Mouse (Mus musculus) spleen, adult 2 months (tissue): Measurements from ENCODE around the gene Gga2. TPM values are rescaled to one million over a fixed set of nuclear protein-coding genes. Genes with fewer than 3 reads are reported as not detected.

Source experiments
- DNase-seq, 2 experiments: peaks; one replicate each; pipeline versions ENCODE4 v3.0.0 to v3.0.0-alpha.2; 2012 to 2021; ENCODE audit warnings: low spot score in 2 of 2, low read depth in 1 of 2
- H3K27ac ChIP-seq: fragments of 200-500 bp; 2 replicates; pipeline ENCODE4 v1.5.1; 2012; ENCODE audit warnings: low read length, inconsistent platforms; ENCODE audit not compliant: insufficient read depth
- H3K27me3 ChIP-seq: fragments of 200-500 bp; 2 replicates; pipeline ENCODE4 v1.6.1; 2012; ENCODE audit warnings: mild to moderate bottlenecking, moderate library complexity, low read length, inconsistent platforms; ENCODE audit not compliant: control insufficient read depth, insufficient read depth
- H3K36me3 ChIP-seq: fragments of 200-500 bp; 2 replicates; pipeline ENCODE4 v1.6.1; 2012; ENCODE audit warnings: mild to moderate bottlenecking, low read length, inconsistent platforms; ENCODE audit not compliant: control insufficient read depth, insufficient read depth
- H3K4me1 ChIP-seq: fragments of 200-500 bp; 2 replicates; pipeline ENCODE4 v1.6.1; 2011; ENCODE audit warnings: inconsistent platforms; ENCODE audit not compliant: control insufficient read depth, insufficient read depth, insufficient read length
- H3K4me3 ChIP-seq: fragments of 200-500 bp; 2 replicates; pipeline ENCODE4 v1.5.1; 2011; ENCODE audit warnings: mild to moderate bottlenecking, inconsistent platforms; ENCODE audit not compliant: insufficient read depth, insufficient read length; ENCODE audit errors: extremely low read depth
- CTCF ChIP-seq: fragments of 200-500 bp; IDR thresholded peaks from 2 replicates; pipeline ENCODE4 v1.5.1; 2011; ENCODE audit warnings: mild to moderate bottlenecking, inconsistent platforms; ENCODE audit not compliant: insufficient read depth, insufficient read length, insufficient replicate concordance; ENCODE audit errors: extremely low read depth
- POLR2A ChIP-seq: fragments of 200-500 bp; IDR thresholded peaks from 2 replicates; pipeline ENCODE4 v1.6.1; 2011; ENCODE audit warnings: low read depth, low read length, inconsistent platforms
- whole genome bisulfite sequencing: fragments of 180-500 bp; shearing (Covaris S2); methylation state at CpG from one replicate; pipeline ENCODE4 v1.1.7; 2018; 5-methylcytosine and 5-hydroxymethylcytosine counted together
- polyA plus RNA-seq: library from polyadenylated mRNA; depleted of rRNA; stranded (reverse); fragments of >200 nt; gene quantifications from 2 replicates; pipeline ENCODE4 v1.2.3, GENCODE M21; 2012

Gene Gga2
- polyA plus RNA-seq, 1 experiment = 88.1 TPM

DNA sequence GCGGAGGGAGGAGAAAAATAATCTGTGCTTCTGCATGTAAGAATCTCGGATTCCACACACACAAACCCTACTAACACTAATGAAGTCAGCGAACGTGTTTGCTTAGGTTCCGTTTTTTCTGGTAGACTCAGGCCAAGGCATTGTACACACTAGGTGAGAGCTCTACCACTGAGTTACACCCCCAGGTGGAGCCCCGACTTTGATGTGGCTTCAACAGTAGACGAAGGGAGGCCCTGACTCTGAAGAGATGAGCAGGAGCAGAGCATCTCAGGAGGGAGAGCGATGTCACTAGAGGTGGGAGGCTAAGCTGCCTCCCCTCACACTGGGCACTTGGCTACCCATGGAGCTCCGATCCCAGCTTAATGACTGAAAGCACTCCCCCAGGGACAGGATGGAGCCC is 52.2 kb downstream of the Gga2 start:
- H3K27me3 ChIP-seq = no peaks in the 10 kb centered on the region
- H3K4me3 ChIP-seq = no peak overlapping the region
- 85% methylated on average over 9 of the region's 9 CpGs for WGBS
- H3K27ac ChIP-seq = no peak overlapping the region
- TF ChIP-seq CTCF (no peak), POLR2A (no peak)
- peaks cover 4% of the 10 kb centered on the region; the same call in 1 of the 2 replicates for H3K4me1 ChIP-seq
- DNase-seq = no peak
- peaks cover 7% of the 10 kb centered on the region for H3K36me3 ChIP-seq

DNA sequence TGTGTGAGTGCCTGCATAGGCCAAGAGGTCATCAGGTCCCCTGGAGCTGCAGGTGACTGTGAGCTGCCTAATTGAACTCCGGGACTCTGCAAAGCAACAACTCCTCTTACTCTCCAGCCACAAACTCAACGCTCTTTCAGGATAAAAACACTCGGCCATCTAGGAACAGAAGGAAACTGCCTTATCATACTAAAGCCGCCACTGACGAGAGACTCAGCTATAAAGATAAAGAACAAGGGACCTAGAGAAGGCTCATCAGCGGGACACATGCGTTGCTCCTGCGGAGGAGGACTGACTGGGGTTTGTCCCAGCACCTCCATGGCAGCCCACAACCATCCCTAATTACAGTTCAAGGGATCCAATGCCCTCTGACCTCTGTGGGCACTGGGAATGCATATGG is 52.8 kb downstream of the Gga2 start:
- no peak for TF ChIP-seq CTCF
- TF ChIP-seq POLR2A = no peak
- no peak overlapping the region for H3K27ac ChIP-seq
- H3K27me3 ChIP-seq = no peaks in the 10 kb centered on the region
- peaks cover 4% of the 10 kb centered on the region; the same call in 1 of the 2 replicates for H3K4me1 ChIP-seq
- 83% methylated on average over 8 of the region's 8 CpGs for WGBS
- H3K36me3 ChIP-seq = peaks cover 7% of the 10 kb centered on the region
- no peak for DNase-seq
- H3K4me3 ChIP-seq = no peak overlapping the region

DNA sequence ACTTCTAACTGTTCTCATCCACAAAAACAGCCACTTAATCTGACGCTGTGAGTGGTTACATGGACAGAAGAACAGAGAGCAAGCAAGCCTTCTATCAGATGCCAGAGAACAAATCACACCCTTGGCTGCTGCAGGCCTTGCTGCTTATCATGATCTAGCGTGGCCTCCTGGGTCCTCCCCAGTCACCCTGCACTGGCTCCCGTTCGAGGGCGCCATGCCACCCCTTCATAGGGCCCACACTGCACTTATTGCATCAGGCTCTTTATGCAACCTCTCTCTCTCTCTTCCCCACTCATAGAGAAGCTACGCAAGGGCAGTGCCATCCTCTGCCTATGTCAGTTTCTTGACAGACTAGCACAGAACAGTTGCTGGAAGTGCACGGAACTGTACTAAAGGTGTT is 54.9 kb downstream of the Gga2 start:
- TF ChIP-seq CTCF (no peak), POLR2A (no peak)
- Histone ChIP-seq H3K4me3 (no peak overlapping the region), H3K36me3 (peaks cover 15% of the 10 kb centered on the region)

DNA sequence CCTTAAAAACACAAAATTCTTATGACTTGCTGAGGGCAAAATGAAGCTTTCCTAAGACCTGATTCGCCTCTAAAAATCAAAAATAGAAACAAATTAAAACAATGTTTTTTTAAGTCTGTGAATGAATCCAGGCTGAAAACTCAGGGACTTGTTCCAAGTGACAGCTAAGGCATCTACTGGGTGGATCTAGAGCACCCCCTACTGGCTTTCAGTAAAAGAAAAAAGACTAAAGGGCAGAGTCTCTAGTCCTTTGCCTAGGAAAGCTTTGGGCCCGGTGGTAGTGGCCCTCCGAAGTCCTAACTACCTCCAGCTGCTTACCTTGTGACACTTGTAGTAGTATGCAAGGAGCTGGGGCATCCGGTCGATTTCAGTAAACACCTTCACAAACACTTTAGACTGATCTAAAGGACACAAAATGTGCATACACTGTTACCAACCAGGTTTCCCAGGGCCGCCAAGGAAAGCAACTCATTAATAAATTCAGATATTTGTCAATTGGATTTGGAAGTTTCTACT is 57.1 kb downstream of the Gga2 start:
- DNase-seq = no peak
- H3K27me3 ChIP-seq = no peaks in the 10 kb centered on the region
- no peak for TF ChIP-seq CTCF
- TF ChIP-seq POLR2A = no peak
- H3K36me3 ChIP-seq = peaks cover 17% of the 10 kb centered on the region
- WGBS = 79% methylated on average over 6 of the region's 6 CpGs
- no peaks in the 10 kb centered on the region for H3K4me1 ChIP-seq
- H3K4me3 ChIP-seq = no peak overlapping the region
- no peak overlapping the region for H3K27ac ChIP-seq

More for the DNA sequence above, 54.9 kb downstream of the Gga2 start:
- WGBS = 86% methylated on average over 7 of the region's 7 CpGs
- no peak overlapping the region for H3K27ac ChIP-seq
- H3K27me3 ChIP-seq = no peaks in the 10 kb centered on the region
- DNase-seq = no peak
- H3K4me1 ChIP-seq = no peaks in the 10 kb centered on the region

DNA sequence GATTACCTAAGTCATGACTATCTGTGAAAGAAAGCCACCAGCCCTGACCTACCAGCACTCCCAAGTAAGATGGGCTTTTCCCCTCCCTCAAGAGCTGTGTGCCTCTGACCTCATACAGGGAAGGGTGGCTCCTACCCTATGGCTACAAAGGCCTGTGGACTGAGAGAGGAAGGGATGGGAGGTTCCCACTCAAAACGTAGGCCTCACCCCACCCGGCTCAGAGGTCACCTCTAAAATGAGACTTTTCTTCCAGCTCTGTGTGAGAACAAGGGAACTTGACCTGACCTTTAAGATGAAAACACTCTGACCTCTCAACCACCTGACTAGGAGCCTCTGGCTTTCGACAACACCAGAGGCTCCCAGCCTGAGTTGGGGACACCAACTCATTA is 58.5 kb downstream of the Gga2 start:
- DNase-seq = no peak
- H3K4me3 ChIP-seq = no peak overlapping the region
- no peaks in the 10 kb centered on the region for H3K27me3 ChIP-seq
- 83% methylated on average over 3 of the region's 3 CpGs for WGBS
- TF ChIP-seq POLR2A = no peak
- no peak for TF ChIP-seq CTCF
- no peaks in the 10 kb centered on the region for H3K4me1 ChIP-seq
- peaks cover 17% of the 10 kb centered on the region for H3K36me3 ChIP-seq
- H3K27ac ChIP-seq = no peak overlapping the region

DNA sequence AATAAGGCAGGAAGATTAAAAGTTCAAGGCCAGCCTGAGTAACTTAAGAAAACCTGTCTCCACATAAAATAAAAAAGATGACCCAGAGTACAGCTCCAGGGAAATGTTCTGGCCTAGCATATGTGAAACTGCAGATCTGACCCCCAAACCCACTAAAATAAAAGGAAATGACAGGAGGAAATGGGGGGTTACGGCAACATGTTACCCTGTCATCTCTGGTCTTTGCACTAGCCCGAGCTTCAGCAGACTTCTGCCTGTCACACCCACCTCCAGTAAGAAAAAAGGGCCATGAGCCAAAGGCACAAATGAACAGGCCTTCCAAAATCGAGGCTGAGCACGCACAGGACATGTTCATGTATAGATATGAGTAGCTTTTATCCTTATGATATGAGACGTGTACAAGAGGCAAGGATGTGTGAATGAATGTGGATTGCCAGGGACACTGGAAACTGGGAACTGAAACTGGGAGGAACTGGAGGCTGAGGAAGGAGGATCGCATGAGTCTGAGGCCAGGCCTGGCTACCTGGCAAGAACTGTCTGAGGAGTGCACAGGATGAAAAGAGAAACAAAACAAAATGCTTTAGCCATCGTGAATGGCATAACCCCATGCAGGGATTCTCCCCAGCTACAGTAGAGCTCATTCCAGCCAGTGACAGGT is 59.0 kb downstream of the Gga2 start:
- Histone ChIP-seq H3K4me3 (no peak overlapping the region), H3K27me3 (no peaks in the 10 kb centered on the region), H3K4me1 (no peaks in the 10 kb centered on the region), H3K27ac (no peak overlapping the region), H3K36me3 (peaks cover 17% of the 10 kb centered on the region)
- 62% methylated on average over 7 of the region's 7 CpGs for WGBS
- no peak for DNase-seq
- TF ChIP-seq POLR2A (no peak), CTCF (no peak)

DNA sequence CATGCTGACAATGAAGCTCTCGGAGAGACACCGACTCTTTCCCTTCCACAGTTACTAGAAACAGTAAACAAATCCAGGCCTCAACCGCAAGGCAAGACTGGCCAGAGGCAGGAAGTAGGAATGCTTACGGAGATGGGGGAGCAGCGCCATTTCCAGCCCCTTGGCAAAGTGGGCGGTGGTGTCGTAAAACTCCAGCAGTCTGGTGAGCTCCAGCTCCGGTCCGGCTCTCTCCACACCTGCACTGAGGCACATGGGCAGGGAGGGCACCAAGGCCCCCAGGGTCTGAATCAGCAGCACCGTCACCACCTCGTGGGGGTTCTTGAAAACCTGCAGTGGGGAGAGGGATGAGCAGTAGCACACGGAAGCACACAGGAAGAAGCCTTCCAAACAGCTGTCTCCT is 65.2 kb downstream of the Gga2 start:
- 92% methylated on average over 12 of the region's 12 CpGs for WGBS
- DNase-seq = no peak

More for the DNA sequence above, 65.2 kb downstream of the Gga2 start:
- no peaks in the 10 kb centered on the region for H3K4me1 ChIP-seq
- no peak for TF ChIP-seq CTCF
- no peak for TF ChIP-seq POLR2A
- H3K36me3 ChIP-seq = peaks cover 7% of the 10 kb centered on the region; the same call in 1 of the 2 replicates
- no peak overlapping the region for H3K27ac ChIP-seq
- H3K4me3 ChIP-seq = no peak overlapping the region
- H3K27me3 ChIP-seq = no peaks in the 10 kb centered on the region
